Mouse (Mus musculus) testis, postnatal 14 days (tissue): ENCODE results near the gene Supt5.

Source experiments
- DNase-seq: peaks from one replicate; pipeline ENCODE4 v3.0.0; 2021; ENCODE audit warnings: low spot score

The Supt5 gene

GRCm38 (mm10) chr7:28374647-28375046, 36.1 kb upstream of the Supt5 start:
- no peak for DNase-seq

GRCm38 (mm10) chr7:28373891-28374495, 35.4 kb upstream of the Supt5 start:
- DNase-seq: no peak

GRCm38 (mm10) chr7:28373131-28373581, 34.6 kb upstream of the Supt5 start:
- peak; percentile 68 for DNase-seq

GRCm38 (mm10) chr7:28372251-28373108, 33.9 kb upstream of the Supt5 start, which contains the start of gene Plekhg2:
Gene Plekhg2, minus strand, starts transcription at chr7:28372599.
- peak; percentile 97 for DNase-seq

GRCm38 (mm10) chr7:28371514-28371989, 33.0 kb upstream of the Supt5 start:
- DNase-seq: peak; percentile 80

- no peak for DNase-seq
Measured at GRCm38 (mm10) chr7:28370977-28371513, 32.5 kb upstream of the Supt5 start.

GRCm38 (mm10) chr7:28370051-28370450, 31.5 kb upstream of the Supt5 start:
- no peak for DNase-seq

- DNase-seq: no peak
Measured at GRCm38 (mm10) chr7:28368276-28368920, 29.9 kb upstream of the Supt5 start.

- no peak for DNase-seq
Measured at GRCm38 (mm10) chr7:28367663-28368275, 29.2 kb upstream of the Supt5 start.

- no peak for DNase-seq
Measured at GRCm38 (mm10) chr7:28362441-28363060, 24.0 kb upstream of the Supt5 start.

GRCm38 (mm10) chr7:28361647-28362341, 23.2 kb upstream of the Supt5 start:
- DNase-seq: no peak

GRCm38 (mm10) chr7:28360291-28360690, 21.7 kb upstream of the Supt5 start:
- DNase-seq: no peak

- no peak for DNase-seq
Measured at GRCm38 (mm10) chr7:28359854-28360253, 21.3 kb upstream of the Supt5 start.

- no peak for DNase-seq
Measured at GRCm38 (mm10) chr7:28358431-28358830, 19.9 kb upstream of the Supt5 start.

GRCm38 (mm10) chr7:28357984-28358383, 19.4 kb upstream of the Supt5 start:
- no peak for DNase-seq

GRCm38 (mm10) chr7:28356981-28357380, 18.4 kb upstream of the Supt5 start:
- peak; percentile 58 for DNase-seq

GRCm38 (mm10) chr7:28355221-28355620, 16.7 kb upstream of the Supt5 start:
- no peak for DNase-seq

- no peak for DNase-seq
Measured at GRCm38 (mm10) chr7:28354596-28354995, 16.1 kb upstream of the Supt5 start.

GRCm38 (mm10) chr7:28354113-28354581, 15.6 kb upstream of the Supt5 start:
- no peak for DNase-seq

- no peak for DNase-seq
Measured at GRCm38 (mm10) chr7:28353267-28353666, 14.7 kb upstream of the Supt5 start.
